Mouse (Mus musculus) retina, adult 2 months (tissue): ENCODE measurements around the gene Nrxn1.
"Not testable (repeated sequence)": the region's sequence is repeated elsewhere in the genome, so short reads cannot be mapped to it uniquely, and the experiment has no call there.

Experiments
- DNase-seq: peaks from one replicate; pipeline ENCODE4 v3.0.0-alpha.2; 2012; ENCODE audit warnings: low read depth, low spot score

Gene Nrxn1

DNA sequence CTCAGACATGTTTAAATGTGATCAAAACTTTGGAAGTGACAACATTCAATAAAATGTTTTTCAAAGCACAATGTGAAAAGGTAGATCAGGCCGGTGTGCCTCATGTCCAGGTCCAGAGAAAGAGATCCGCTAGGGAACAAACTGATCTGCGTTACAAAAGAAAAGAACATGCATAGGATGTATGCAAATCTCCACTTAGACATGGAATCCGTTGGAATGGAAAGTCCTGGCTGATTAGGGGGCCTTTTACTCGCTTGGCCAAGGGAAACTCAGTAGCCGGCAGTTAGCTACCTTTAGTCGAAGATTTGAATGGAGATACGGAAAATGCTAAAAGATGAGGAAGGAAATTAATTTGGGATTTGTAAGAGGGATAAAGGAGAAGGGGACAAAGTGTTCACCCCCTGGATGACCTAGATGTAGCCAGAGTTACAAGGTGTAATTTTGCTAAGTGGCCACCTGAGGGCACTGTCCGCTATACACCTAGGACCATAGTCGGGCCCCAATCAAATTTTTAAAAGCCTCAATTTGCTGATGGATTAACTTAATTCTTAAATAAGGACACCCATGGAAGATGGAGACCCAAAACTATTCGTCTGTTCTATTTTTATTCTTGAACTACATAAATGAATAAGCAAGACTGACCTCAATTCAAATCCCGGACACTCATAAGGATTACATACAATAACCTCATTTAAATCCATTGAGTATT lies 508.9 kb downstream of the Nrxn1 start:
- DNase-seq, result no peak

DNA sequence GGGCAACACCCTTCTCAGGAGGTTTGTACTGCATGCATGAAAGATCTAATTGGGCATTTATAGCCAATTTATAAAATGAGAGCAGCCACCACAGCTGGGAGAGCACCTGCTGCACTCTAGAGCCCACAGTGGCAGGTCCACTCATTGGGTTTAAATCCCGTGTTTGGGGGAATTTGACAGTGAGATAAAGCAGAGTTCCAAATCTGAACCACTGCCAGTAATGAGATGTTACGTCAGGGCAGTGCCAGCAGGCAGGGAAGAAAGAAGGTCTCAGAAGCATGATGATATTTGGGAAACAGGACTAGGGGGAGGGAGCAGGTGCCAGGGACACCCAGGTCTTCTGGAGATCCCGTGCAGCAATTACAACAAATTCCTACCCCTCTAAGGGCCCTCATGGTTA lies 509.7 kb downstream of the Nrxn1 start:
- no peak for DNase-seq

- DNase-seq, result no peak
Observed at GRCm38 (mm10) chr17:90569877-90570276, 523.0 kb downstream of the Nrxn1 start.

GRCm38 (mm10) chr17:90565186-90565585 lies 527.7 kb downstream of the Nrxn1 start:
- no peak for DNase-seq

DNA sequence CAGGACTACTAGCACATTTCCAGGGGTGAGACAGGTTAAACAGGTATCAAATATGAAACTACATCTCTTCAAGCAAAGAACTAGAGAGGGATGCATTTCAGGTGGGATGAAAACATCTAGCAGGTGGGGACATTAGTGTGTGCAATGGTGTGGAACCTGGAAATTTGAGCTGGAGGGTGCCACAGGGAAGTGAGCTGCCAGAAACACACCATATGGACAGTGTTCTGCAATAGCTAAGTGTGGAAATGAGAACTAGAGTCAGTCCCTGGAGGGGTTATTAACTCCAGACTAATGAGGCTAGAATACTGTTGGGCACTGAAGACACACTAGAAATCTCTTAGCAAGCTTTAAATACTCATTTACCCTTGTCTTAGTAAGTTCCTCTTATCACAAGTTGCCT lies 536.5 kb downstream of the Nrxn1 start:
- no peak for DNase-seq

- no peak for DNase-seq
Observed at GRCm38 (mm10) chr17:90550415-90550814, 542.5 kb downstream of the Nrxn1 start.

- no peak for DNase-seq
Observed at GRCm38 (mm10) chr17:90546806-90547205, 546.1 kb downstream of the Nrxn1 start.

- no peak for DNase-seq
Observed at GRCm38 (mm10) chr17:90544639-90545259, 548.1 kb downstream of the Nrxn1 start.

GRCm38 (mm10) chr17:90543986-90544638 lies 548.8 kb downstream of the Nrxn1 start:
- no peak for DNase-seq

DNA sequence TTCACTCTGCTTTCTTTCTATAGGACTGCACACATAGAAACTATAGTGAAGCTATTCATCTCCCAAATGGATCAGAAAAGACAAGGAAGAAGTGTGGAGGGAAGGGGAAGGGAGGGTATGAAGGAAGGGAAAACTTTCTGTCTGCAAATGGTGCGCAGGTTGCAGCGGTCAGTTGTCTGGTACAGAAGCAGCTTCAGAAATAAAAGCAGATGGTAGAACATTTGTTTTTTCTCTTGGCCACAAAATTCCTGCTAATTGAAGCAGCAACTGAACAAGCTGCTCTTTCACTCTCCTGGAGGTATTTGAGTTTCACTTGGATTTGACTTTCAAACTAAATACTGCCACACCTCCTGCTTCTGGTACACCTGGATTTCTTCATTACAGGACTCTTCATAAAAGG lies 561.4 kb downstream of the Nrxn1 start:
- DNase-seq, result no peak

DNA sequence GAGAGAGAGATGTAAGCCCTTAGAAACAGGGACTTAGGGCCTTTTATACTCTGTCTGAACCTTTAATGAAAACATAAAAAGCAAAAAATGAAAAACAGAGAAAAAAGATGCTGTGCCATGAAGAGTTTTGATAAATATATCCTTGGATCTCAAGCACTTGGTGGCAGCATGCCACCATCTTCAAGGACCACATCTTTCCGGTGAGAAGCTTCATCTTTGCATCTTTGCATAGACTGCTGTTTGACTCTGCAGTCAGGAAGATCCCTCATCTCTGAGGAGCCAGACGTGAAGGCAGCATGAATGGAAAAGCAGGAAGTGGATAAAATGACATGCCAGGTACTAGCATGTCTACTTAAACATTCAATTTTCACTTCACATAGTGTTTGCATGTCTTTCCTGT lies 586.8 kb downstream of the Nrxn1 start:
- DNase-seq, result no peak

GRCm38 (mm10) chr17:90503999-90504398 lies 588.9 kb downstream of the Nrxn1 start:
- not testable (repeated sequence) for DNase-seq

DNA sequence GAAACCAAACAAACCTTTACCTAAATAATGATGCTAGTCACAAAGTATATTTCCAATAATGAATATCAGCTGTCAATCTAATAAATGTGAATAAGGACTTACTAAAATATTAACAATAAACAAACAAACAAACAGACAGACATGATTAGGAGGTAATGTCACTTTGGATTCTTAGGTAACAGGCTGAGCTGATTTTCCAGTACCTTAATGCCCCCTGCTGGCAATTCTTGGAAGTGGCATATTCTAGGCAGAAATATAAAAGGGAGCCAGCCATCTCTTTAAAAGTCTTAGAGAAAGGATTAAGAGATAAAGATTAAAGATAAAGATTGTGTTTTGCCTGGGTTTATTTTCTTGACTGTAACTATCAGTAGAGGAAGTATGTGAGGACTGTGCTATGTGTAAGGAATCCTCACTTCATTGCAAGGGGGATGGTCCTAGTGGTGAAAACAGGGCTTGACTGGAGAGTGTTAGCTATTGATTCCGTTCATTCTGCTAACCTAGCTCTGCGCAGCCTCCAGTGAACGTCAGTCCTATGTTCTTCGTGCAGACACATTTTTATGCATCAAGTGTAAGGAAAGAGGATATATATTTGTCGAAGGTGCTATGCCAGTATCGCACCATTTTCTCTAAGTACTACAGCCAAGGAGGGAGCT lies 591.7 kb downstream of the Nrxn1 start:
- peak; percentile 29 for DNase-seq

- no peak for DNase-seq
Observed at GRCm38 (mm10) chr17:90479531-90480250, 613.2 kb downstream of the Nrxn1 start.

GRCm38 (mm10) chr17:90456748-90457147 lies 636.1 kb downstream of the Nrxn1 start:
- no peak for DNase-seq

GRCm38 (mm10) chr17:90455904-90456303 lies 637.0 kb downstream of the Nrxn1 start:
- DNase-seq, result no peak

- no peak for DNase-seq
Observed at GRCm38 (mm10) chr17:90455409-90455775, 637.5 kb downstream of the Nrxn1 start.

GRCm38 (mm10) chr17:90454738-90455408 lies 638.0 kb downstream of the Nrxn1 start:
- DNase-seq, result no peak

- no peak for DNase-seq
Observed at GRCm38 (mm10) chr17:90454356-90454737, 638.5 kb downstream of the Nrxn1 start.

- no peak for DNase-seq
Observed at GRCm38 (mm10) chr17:90453280-90453679, 639.6 kb downstream of the Nrxn1 start.

- no peak for DNase-seq
Observed at GRCm38 (mm10) chr17:90452770-90453169, 640.1 kb downstream of the Nrxn1 start.
